Mouse (Mus musculus): ENCODE data around the gene Cradd. TPM values are rescaled to one million over a fixed set of nuclear protein-coding genes. Genes with fewer than 3 reads are reported as not detected.
A peak's percentile ranks its signal among the peaks of the same experiment; 100 is the strongest.

Gene Cradd
- total RNA-seq, 2 experiments from 2014 or later: 6.4 to 8.4 TPM

DNA sequence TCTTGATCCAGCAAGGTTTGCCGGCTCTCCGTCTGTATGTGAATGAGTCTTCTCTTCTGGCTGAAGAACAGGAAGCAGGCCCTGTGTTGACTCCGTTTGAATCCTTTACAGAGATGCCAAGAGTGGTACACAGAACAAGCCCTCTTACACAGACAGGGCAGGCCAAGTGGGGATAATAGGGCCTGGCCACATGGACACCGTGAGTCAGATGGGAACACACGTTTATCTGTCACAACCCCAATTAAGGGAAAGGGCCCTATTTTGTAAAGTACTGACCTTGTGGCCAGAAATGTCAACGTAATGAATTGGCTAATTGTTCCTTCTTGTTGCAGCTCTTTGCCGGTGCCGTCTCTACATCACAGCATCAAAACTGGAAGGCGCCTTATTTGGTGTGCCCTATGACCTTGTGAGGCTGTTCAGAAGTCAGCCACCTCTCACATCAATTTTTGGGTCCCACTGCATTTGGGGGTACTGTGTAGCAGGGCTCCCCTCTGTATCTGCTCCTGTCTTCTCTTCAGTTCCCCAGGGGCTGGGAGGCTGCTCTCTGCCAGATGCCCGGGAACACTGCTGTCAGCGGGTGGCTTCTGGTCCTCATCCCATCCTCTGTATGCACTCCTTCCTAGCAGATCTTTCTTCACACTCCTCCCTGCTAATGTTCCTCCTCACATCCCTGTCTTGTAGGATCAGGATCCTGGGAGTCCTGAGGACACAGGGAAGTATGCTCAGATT lies 124.2 kb downstream of the Cradd start:
- DNase-seq: peak in 1 of 2 experiments; percentile 51

DNA sequence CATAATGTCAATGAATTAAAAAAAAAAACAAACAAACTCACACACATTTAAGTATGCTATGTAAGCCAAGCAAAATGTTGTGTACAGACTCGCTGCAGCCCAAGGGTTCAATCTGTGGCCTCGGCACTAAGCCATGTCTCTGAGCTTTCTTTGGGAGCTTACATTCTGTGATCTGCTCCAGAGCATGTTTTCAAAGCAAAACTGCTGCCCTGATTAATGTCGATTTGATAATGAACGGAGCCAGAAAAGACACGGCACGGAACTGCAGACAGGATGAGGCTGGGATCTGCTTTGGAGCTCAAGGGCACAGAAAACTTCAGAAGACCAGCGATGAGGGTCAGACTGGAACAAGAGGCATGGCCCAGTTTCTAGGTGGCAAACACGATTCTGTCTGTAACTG lies 126.6 kb downstream of the Cradd start:
- peak in 1 of 2 experiments; percentile 47 for DNase-seq

- DNase-seq: no peak
Observed at GRCm38 (mm10) chr10:95195719-95196118, 128.2 kb downstream of the Cradd start.

- DNase-seq: no peak
Observed at GRCm38 (mm10) chr10:95194776-95195175, 129.2 kb downstream of the Cradd start.

- DNase-seq: peak; percentile 58 to 68
Observed at GRCm38 (mm10) chr10:95193875-95194281, 130.1 kb downstream of the Cradd start.

DNA sequence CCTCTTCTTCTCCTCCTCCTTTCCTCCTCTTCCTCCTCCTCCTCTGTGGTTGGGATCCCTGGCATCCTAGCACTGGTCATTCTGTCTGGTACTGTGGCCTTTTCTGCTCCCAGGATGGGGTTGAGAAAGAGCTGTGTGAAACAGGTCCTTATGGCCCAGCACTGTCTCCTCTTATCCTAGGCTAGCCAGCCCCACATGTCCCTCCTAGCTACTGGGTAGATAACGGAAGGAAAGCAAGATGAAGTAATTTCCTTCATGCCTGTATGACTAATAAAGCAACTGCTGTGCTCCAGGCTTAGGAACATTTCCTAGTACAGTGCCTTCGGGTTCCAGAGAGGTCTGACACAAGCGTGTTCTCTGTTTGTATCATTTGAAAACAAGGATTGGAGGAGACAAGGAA lies 132.1 kb downstream of the Cradd start:
- DNase-seq: peak; percentile 71 to 83

DNA sequence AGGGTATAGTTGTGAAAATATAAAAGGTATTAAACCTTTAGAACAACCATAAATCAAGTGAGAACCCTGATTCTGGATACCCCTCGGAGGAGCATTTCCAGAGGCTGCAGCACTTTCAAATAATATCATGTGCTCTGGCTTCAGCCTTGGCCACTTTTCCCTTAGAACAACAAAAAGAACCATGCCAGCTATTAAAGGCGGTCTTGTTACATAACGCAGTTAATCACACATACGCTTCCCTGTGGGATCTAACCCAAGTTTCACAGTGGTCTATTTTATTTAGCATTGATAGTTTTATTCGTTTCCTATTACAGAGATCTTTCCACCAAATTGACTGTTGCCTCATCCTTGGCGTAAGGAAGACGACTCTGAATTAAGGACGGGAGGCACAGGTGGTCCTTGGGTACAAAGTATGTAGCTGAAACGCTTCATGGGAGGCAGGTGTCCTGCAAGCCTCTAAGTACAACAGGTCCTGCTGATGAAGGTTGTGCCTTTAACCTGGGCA lies 132.7 kb downstream of the Cradd start:
- peak; percentile 41 to 52 for DNase-seq

DNA sequence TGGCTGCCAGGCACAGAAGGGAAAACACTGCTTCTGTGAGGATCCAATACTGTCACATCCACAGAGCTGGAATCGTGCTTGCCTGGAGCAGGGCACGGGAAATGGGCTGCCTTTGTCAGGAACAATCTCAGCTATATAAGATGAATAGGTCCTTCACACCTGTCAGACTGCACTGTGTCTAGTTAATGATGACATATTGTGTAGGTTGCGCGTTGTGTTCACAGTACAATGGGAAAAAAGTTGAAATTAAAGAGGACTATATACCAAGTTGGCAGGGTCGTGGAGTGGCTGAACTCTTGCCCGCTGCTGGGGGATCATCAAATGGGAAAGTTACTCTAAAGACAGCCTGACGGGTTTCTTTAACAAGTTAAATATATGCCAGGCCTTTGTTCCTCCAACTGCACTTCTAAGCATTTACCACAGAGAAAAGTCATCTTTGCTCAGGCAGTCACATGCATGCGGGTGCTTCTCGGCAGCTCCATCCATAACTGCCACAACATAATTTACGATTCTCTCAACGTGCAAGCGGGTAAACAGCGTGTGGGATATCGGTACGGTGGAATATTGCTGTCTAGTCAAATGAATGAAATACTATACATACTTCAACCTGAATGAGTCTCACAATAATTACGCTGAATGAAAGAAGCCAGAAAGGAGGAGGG lies 134.3 kb downstream of the Cradd start:
- DNase-seq: no peak

DNA sequence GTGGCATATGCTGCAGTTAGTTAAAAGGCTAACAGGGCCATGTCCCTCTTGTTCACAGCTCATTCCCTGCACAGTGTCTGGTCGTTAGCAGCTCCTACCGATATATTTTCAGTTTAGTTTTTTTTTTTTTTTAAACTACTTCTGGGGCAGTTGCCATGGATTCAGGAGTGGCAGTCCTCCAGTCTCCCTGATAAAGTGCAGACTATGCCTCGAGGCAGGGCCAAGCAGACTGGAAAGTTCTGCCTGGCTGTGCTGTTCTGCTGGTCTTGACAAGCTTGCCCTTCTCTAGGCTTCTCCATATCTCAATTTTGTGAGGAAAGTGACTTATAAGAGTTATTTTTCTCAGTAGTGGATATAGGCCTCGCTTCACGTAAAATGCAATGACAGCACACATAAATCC lies 139.7 kb downstream of the Cradd start:
- DNase-seq: peak in 1 of 2 experiments; percentile 43

GRCm38 (mm10) chr10:95183051-95183450 lies 140.9 kb downstream of the Cradd start:
- DNase-seq: peak; percentile 79 to 84

DNA sequence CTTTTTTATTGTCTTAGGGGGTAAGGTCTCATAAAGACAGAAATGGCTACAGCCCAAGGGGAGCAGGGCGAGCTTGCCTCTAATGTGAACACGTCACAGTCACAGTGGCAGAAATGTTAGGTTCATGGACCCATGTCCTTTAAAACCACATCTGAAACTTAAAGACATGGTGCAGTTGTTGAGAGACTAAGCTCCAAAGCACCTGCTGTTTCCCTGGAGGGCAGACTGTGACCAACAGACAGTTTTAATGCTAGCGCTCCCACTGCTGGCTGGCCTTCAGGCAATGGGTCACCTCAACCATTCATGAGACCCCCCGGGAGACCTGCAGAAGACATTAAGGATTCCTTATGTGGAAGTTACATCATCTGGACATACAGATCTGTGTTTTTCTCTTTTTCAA lies 141.5 kb downstream of the Cradd start:
- DNase-seq: no peak

GRCm38 (mm10) chr10:95181553-95181952 lies 142.4 kb downstream of the Cradd start:
- DNase-seq: no peak

GRCm38 (mm10) chr10:95180900-95181299 lies 143.0 kb downstream of the Cradd start:
- DNase-seq: no peak

GRCm38 (mm10) chr10:95180177-95180576 lies 143.8 kb downstream of the Cradd start:
- DNase-seq: no peak

GRCm38 (mm10) chr10:95178785-95179184 lies 145.1 kb downstream of the Cradd start:
- no peak for DNase-seq

DNA sequence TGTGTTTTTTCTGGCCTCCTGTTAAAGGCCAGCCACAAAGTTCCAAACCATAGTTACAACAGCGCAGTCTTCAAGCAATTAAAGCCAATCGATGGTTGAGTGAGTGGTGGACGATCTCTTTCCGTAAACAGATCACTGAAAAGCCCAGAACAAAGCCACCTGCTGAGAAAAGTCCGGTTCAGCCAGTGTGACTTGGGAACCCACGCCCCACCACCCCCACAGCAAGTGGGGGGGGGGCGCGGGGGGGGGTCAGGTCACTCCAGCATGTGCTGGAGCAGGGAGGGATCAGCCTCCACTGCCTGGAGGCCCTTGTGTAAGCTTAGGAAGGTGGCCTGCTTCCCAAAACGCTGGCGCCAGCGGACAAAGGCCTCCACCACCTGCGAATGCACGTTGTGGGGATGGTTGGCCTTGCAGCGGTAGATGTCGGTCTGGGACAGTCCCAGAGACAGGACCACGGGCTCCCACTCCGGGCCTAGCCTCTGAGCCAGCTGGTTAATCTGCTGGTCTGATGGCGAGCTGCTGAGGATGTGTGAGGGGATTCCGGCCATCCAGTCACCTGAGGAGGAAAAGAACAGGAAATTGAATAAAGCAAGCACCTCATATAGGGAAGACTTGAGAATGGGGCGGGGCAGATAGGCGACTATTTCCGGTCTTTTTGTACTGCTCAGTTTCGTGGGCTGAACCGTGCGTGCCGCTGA lies 148.4 kb downstream of the Cradd start:
- DNase-seq: no peak

- DNase-seq: no peak
Observed at GRCm38 (mm10) chr10:95174260-95174659, 149.7 kb downstream of the Cradd start.

GRCm38 (mm10) chr10:95170721-95171354 lies 153.1 kb downstream of the Cradd start:
- DNase-seq: no peak

DNA sequence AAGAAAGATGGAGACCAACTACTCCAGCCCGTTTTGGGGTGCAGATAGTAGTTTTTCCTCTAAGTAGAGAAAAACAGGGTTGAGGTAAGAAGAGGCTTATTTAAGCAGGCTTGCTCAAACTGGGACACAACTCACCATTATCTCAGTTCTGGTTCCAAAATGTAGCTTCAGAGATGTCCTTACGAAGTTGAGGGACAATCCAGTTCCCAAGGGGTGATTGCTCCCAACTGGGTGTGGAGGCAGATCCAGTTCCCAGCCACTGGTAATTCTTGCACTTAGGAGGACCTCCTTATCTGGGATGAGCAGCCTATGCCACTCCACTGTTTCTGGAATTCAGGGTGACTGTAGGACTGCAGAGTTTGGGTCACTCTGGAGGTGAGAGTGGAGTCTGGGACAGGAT lies 159.0 kb downstream of the Cradd start:
- DNase-seq: no peak

- no peak for DNase-seq
Observed at GRCm38 (mm10) chr10:95162691-95163374, 161.1 kb downstream of the Cradd start.

- DNase-seq: no peak
Observed at GRCm38 (mm10) chr10:95159675-95160256, 164.2 kb downstream of the Cradd start.
